Mouse (Mus musculus): ENCODE measurements around the gene Arid3a.
A peak's percentile ranks its signal among the peaks of the same experiment; 100 is the strongest.

DNA sequence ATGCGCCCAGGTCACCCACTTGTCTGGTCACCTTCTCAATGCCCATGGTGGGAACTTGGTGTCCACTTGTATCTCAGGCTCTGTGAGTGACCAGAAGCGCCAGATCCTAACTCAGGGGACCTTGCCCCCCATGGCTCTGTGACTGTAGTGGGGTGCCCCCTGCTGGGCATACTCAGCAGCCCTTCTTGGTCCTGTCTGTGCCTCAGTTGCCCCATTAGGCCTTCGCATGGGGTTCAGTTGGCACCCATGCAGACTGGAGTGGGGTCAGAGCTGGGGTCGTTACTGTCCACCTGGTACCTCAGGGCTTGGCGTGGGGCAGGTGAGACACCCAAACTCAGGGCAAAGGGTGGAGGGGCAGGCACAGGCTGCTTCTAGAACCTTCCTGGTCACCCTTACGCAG, 27.1 kb downstream of the Arid3a start:
- TF ChIP-seq POLR2A (IDR thresholded peaks at IDR 0.05; ENCODE audit: extremely low read depth, insufficient read depth, low read length), result no peak
- peak; percentile 83 for TF ChIP-seq CTCF (IDR thresholded peaks at IDR 0.05; ENCODE audit: low read depth, low read length)

Data from liver, adult 2 months (tissue).